Mouse (Mus musculus): ENCODE measurements around the gene Rpl19.

DNA sequence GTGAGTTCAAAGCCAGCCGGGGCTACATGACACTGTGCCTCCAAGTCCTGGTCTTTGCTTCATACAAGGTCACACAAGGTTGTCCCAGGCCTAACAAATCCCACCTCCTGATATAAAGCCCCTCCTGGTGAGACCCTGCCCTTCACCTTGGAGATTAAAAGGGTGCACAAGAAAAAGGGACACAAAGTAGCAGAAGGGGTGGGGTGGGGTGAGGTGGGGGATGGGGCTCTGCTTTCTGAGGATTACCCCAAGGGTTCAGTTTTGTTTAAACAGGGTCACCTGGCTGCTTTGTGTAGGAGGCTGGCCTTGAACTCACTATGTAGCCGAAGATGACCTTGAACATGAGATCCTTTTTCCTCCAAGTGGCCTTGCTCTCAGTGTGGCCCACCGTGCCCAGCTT is 43.0 kb upstream of the Rpl19 start:
- TF ChIP-seq CTCF (IDR thresholded peaks at IDR 0.05; ENCODE audit: control insufficient read depth, insufficient read depth, insufficient replicate concordance, low read depth, low read length) (no peak), POLR2A (IDR thresholded peaks at IDR 0.05; ENCODE audit: control insufficient read depth, low read depth, low read length) (no peak)

Measured in testis, adult 2 months (tissue).